Mouse (Mus musculus): ENCODE results near the gene Satb2. TPM values are rescaled to one million over a fixed set of nuclear protein-coding genes. Genes with fewer than 3 reads are reported as not detected.

The Satb2 gene
- total and polyA plus RNA-seq, 3 experiments, result not detected

DNA sequence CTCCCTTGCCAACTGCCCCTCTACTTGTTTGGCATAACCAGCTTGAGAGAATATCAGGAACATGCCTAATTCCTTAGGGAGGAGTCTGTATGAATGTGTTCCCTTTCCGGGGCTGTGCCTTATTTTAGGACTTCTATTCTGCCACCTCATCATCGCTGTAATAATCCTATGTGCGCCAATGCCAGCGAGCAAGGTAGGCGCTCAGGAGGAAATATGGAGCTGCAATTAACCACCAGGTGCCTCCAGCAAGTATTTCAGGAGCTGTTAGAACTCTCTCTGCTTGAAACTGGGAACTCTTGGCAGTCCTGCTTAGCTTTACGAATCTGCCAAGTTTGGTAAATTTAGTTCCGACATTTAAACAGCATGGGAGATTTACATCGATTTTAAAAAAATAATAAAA is 128.0 kb downstream of the Satb2 start:
- TF ChIP-seq MYB (IDR thresholded peaks at IDR 0.05; ENCODE audit: low read depth, low read length), result no peak
- no peak for TF ChIP-seq E2F4 (IDR thresholded peaks at IDR 0.05; ENCODE audit: borderline replicate concordance, low read depth, low read length)
- TF ChIP-seq TAL1 (IDR thresholded peaks at IDR 0.05; ENCODE audit: low read length), result no peak
- H3K27me3 ChIP-seq (ENCODE audit: control insufficient read depth in 1 of 2, insufficient read depth in 2 of 2, low read length in 2 of 2), result no peaks in the 10 kb centered on the region
- H3K36me3 ChIP-seq (ENCODE audit: control insufficient read depth in 1 of 2, insufficient read depth in 2 of 2, low read length in 2 of 2), result no peaks in the 10 kb centered on the region
- H3K27ac ChIP-seq (ENCODE audit: control insufficient read depth, low read depth, low read length), result no peak overlapping the region
- H3K4me3 ChIP-seq (ENCODE audit: control insufficient read depth in 1 of 2, insufficient read depth in 1 of 2, low read depth in 2 of 2, low read length in 2 of 2), result no peak overlapping the region
- DNase-seq (ENCODE audit: low read depth, low spot score), result no peak
- no peaks in the 10 kb centered on the region for H3K79me2 ChIP-seq (ENCODE audit: control insufficient read depth, insufficient read depth, low read length, poor library complexity)
- H3K9me3 ChIP-seq (replicated peaks; ENCODE audit: insufficient read depth, low read length), result no peaks in the 10 kb centered on the region
- H3K9ac ChIP-seq (ENCODE audit: control insufficient read depth, low read depth, low read length, poor library complexity, severe bottlenecking), result no peak overlapping the region
- no peaks in the 10 kb centered on the region for H3K4me1 ChIP-seq (ENCODE audit: control insufficient read depth in 1 of 2, insufficient read depth in 2 of 2, low read length in 2 of 2)

DNA sequence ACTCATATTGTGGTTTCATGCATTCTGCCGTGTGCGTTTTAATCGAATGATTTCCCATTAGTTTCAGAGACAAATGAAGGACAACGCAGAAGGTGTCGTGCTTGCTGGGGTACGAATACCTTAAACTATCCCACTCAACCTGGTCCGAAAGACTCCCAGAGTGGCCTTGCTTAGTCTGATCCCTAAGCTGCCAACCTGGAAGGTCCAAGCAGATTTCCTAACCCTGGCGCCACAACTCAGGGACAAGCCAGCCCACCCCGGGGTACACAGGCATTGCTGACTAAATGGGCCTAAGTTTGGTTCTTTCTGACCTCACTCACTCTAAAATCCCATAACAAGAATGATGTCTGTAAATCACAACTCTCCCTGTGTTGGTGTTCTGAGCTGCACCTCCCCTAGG is 132.1 kb downstream of the Satb2 start:
- Histone ChIP-seq H3K36me3 (ENCODE audit: control insufficient read depth in 1 of 2, insufficient read depth in 2 of 2, low read length in 2 of 2) (no peaks in the 10 kb centered on the region), H3K79me2 (ENCODE audit: control insufficient read depth, insufficient read depth, low read length, poor library complexity) (no peaks in the 10 kb centered on the region), H3K9ac (ENCODE audit: control insufficient read depth, low read depth, low read length, poor library complexity, severe bottlenecking) (no peak overlapping the region), H3K27me3 (ENCODE audit: control insufficient read depth in 1 of 2, insufficient read depth in 2 of 2, low read length in 2 of 2) (no peaks in the 10 kb centered on the region), H3K4me1 (ENCODE audit: control insufficient read depth in 1 of 2, insufficient read depth in 2 of 2, low read length in 2 of 2) (no peaks in the 10 kb centered on the region), H3K27ac (ENCODE audit: control insufficient read depth, low read depth, low read length) (no peak overlapping the region), H3K9me3 (replicated peaks; ENCODE audit: insufficient read depth, low read length) (no peaks in the 10 kb centered on the region), H3K4me3 (ENCODE audit: control insufficient read depth in 1 of 2, insufficient read depth in 1 of 2, low read depth in 2 of 2, low read length in 2 of 2) (no peak overlapping the region)
- no peak for DNase-seq (ENCODE audit: low read depth, low spot score)
- TF ChIP-seq MAX (IDR thresholded peaks at IDR 0.05; ENCODE audit: low read length), result no peak
- no peak for TF ChIP-seq CHD2 (IDR thresholded peaks at IDR 0.05; ENCODE audit: low read length)
- no peak for TF ChIP-seq E2F4 (IDR thresholded peaks at IDR 0.05; ENCODE audit: borderline replicate concordance, low read depth, low read length)
- TF ChIP-seq HCFC1 (IDR thresholded peaks at IDR 0.05; ENCODE audit: low read depth, low read length), result no peak
- TF ChIP-seq MEF2A (IDR thresholded peaks at IDR 0.05; ENCODE audit: extremely low read depth, insufficient replicate concordance, low read depth, low read length, poor library complexity, severe bottlenecking), result no peak

DNA sequence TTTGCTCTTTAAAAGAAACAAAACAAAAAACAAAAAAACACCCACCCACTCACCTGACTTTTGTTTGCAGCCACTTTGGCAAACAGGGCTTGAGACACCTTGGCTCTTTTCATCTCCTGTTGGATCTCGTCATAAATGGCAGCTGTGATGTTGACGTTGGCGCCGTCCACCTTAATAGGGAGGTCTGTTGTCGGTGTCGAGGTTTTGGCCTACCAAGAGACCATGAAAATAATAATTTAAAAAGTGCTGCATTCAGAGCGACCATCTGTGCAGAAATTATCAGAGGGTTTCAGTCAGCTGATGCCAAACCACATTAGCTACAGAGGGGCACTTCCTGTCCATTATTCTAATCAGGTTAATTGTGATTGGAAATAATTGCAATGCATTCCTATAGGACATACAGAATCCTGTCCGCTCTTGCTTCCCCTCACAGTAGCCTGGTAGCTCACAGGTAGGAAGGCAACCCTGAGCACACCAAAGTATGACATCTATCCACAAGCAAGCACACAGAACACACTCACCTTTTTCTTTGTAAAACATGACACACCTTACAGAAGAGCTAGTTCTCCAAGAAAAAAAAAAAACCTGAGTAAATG is 132.8 kb downstream of the Satb2 start:
- no peaks in the 10 kb centered on the region for H3K4me1 ChIP-seq (ENCODE audit: control insufficient read depth in 1 of 2, insufficient read depth in 2 of 2, low read length in 2 of 2)
- TF ChIP-seq USF1 (IDR thresholded peaks at IDR 0.05; ENCODE audit: low read depth, low read length), result no peak
- no peak for TF ChIP-seq NRF1 (IDR thresholded peaks at IDR 0.05; ENCODE audit: insufficient read depth, low read depth, low read length, poor library complexity, severe bottlenecking)
- TF ChIP-seq USF2 (IDR thresholded peaks at IDR 0.05; ENCODE audit: borderline replicate concordance in 1 of 2, insufficient read depth in 1 of 2, low read depth in 1 of 2, low read length in 2 of 2), result no peak
- TF ChIP-seq MAX (IDR thresholded peaks at IDR 0.05; ENCODE audit: low read length), result no peak
- H3K36me3 ChIP-seq (ENCODE audit: control insufficient read depth in 1 of 2, insufficient read depth in 2 of 2, low read length in 2 of 2), result no peaks in the 10 kb centered on the region
- H3K9ac ChIP-seq (ENCODE audit: control insufficient read depth, low read depth, low read length, poor library complexity, severe bottlenecking), result no peak overlapping the region
- no peak for DNase-seq (ENCODE audit: low read depth, low spot score)
- H3K79me2 ChIP-seq (ENCODE audit: control insufficient read depth, insufficient read depth, low read length, poor library complexity), result no peaks in the 10 kb centered on the region
- H3K9me3 ChIP-seq (replicated peaks; ENCODE audit: insufficient read depth, low read length), result no peaks in the 10 kb centered on the region
- H3K27ac ChIP-seq (ENCODE audit: control insufficient read depth, low read depth, low read length), result no peak overlapping the region
- no peaks in the 10 kb centered on the region for H3K27me3 ChIP-seq (ENCODE audit: control insufficient read depth in 1 of 2, insufficient read depth in 2 of 2, low read length in 2 of 2)
- H3K4me3 ChIP-seq (ENCODE audit: control insufficient read depth in 1 of 2, insufficient read depth in 1 of 2, low read depth in 2 of 2, low read length in 2 of 2), result no peak overlapping the region

Data from MEL (cell line).